Mouse (Mus musculus) spleen, postnatal 14 days (tissue): Measurements from ENCODE around the gene Mcu.

ENCODE experiments used
- DNase-seq, 2 experiments: peaks; one replicate each; pipeline ENCODE4 v3.0.0; 2021 to 2022; ENCODE audit warnings: low spot score in 2 of 2

Mcu gene

GRCm38 (mm10) chr10:59538063-59538462 lies 78.4 kb downstream of the Mcu start:
- no peak for DNase-seq

- no peak for DNase-seq
Observed at GRCm38 (mm10) chr10:59537579-59537978, 78.9 kb downstream of the Mcu start.

DNA sequence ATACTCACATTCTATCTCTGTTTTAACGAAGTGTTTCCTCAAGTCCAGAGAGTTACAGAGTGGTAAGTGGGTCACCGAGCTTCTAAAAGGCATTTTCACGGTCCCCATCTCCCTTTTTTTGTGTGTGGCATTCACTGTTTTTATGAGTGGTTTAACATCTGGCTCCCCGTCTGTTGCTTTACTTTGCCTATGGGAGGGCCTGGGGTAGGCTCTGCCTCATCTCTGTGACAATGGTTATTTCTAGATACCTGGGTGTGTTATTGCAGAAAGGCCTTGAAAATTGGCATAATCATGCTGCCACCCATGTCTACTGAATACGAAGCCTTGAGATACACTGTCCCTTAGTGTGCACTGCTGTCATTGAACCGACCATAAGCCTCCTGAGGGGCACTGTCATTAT lies 84.2 kb downstream of the Mcu start:
- DNase-seq: no peak

DNA sequence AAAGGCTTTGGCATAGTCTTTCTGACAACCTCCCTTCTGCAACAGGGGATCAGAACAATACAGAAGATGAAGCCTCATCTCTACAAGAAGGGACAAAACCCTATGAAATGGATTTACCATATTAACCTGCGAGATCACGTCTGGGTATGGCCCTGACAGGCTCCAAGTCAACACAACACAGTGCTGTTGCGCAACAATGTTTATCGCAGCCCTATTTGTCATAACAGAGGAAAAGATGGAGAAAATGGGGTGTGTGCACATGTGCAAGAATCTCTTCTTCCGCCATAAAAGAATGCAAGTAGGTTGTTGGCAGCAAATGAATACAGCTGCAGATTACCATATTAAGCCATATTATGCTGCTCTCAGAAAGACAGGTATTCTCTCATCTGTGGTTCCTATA lies 88.7 kb downstream of the Mcu start:
- DNase-seq: no peak

DNA sequence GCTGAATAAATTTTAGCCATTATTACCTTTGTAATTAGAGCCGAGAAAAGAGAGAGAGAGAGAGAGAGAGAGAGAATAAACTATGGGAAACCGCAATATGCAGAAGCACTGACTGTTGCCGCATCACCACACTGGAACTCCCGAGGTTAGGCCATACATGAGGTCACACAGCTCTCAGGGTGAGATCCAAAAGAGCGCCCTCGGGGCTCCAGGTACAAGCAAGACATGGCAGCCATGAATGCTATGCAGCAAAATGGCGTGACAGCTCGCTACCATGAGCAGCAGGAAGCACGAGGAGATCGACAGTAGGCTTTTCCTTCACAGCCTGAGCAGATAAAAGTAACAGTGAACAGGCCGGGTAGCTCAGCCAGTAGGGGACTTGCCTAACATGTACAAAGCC lies 89.2 kb downstream of the Mcu start:
- DNase-seq: no peak

DNA sequence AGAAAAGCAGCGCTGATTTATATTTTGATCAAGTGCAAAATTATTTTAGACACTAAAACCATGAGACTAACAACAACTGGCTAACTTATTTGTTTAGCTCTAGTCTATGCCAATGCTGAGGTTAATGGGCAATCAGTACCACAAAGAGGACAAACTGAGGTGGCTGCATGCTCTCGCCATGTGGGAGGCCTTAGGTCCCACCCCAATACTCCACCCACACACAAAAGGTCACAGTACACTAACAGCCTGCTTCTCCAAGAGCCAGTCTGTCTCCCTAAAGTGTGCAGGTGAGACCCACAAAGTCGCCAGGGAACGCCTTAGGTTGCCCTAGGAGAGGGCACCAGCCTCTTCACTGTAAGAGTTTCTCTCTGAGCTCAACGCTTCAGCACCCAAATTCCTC lies 91.8 kb downstream of the Mcu start:
- no peak for DNase-seq

- DNase-seq: no peak
Observed at GRCm38 (mm10) chr10:59523826-59524331, 92.6 kb downstream of the Mcu start.

GRCm38 (mm10) chr10:59520701-59521100 lies 95.8 kb downstream of the Mcu start:
- DNase-seq: no peak

DNA sequence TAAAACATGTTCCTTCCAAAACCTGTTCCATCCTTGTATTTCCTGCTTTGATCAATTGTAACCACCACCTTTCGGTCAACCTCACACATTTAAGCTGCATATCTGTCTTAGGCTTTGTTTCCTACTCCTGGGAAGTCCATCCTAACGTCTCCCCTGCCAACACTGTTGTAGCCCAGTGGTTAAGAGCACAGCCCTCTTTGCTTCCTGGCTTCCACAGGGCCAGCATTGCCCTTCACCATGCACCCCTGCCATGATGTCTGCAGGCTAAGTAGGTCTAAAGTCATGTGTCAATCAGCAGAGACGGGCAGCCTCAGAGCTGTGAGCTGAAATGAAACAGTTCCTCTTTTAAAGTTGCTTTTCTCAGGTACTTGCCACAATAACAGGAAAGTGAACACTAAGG lies 97.1 kb downstream of the Mcu start:
- no peak for DNase-seq

DNA sequence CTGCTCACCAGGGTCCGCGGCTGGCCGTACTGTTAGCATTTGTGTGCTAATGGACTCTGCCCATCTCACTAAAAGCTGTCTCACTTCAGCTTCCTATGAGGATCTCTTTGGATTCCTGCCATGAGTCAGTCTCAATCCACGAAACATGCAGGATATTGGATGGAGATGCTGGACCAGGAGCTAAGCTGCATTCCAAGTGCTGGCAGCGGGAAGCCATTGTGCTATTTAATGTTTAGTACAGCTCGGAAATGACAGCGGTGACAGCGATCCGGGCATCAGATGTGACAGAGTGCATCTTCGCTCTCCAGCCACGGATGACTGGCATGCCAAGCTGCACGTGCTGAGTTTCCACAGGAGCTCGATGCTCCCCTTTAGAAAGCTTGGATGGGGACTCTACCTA lies 99.3 kb downstream of the Mcu start:
- no peak for DNase-seq

GRCm38 (mm10) chr10:59514739-59515464 lies 101.6 kb downstream of the Mcu start:
- no peak for DNase-seq

GRCm38 (mm10) chr10:59512173-59512572 lies 104.3 kb downstream of the Mcu start:
- no peak for DNase-seq

GRCm38 (mm10) chr10:59511427-59511963 lies 105.0 kb downstream of the Mcu start:
- no peak for DNase-seq

GRCm38 (mm10) chr10:59510713-59511426 lies 105.6 kb downstream of the Mcu start:
- no peak for DNase-seq

- no peak for DNase-seq
Observed at GRCm38 (mm10) chr10:59509197-59509596, 107.3 kb downstream of the Mcu start.

DNA sequence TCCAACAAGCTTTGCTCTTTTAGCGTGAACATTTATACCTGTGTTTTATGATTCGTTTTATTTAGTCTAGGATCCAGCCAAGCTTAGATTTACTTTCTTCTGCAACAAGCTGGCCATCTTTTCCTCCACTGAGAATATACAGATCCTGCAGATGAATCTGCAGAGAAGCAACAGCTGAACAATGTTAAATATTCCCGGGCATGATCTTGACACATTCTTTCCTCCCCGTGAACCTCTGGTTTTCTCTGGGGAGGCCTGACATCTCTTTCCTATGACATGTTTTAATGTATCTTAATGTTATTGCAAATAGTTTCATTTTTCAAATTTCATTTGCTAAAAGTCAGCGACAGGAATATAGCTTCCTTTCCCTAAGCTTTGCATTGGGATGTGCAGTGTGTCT lies 109.8 kb downstream of the Mcu start:
- DNase-seq: no peak

DNA sequence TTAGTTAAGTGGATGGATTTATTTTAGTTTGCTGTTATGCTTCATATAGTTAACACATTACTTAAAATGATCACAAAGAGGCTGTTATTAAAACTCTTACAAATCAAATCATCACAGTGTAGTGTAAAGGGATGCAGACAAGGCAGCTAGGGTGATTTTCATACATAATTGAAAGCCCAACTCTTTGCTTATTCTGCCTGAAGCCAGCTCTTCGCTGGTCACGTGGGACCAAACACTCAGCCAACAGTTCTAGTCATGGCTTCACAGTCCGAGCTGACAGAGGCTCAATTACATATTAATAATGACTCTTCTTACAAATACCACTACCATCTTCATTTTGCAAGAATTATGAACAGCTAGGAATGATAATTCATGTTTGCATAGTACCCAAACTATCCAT lies 112.2 kb downstream of the Mcu start:
- DNase-seq: no peak

GRCm38 (mm10) chr10:59503433-59504210 lies 112.9 kb downstream of the Mcu start:
- no peak for DNase-seq

GRCm38 (mm10) chr10:59502381-59502780 lies 114.1 kb downstream of the Mcu start:
- no peak for DNase-seq

- no peak for DNase-seq
Observed at GRCm38 (mm10) chr10:59501761-59502160, 114.7 kb downstream of the Mcu start.

DNA sequence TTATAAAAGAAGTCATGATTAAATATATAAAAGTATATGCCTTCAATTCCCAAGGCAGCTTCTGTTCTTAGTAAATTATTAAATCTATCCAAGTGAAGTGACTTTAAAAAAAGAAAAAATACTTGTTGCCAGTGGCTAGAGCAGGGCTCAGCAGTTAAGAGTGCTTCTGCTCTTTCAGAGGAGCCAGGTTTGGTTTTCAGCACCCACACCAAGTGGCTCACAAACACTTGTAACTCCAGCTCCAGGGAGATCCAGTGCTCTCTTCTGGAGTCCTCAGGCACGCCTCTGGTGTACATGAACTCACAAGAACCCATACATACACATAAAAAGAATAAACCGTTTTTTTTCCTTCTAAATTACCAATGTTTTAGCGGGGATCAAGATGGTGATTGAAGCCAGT lies 116.3 kb downstream of the Mcu start:
- no peak for DNase-seq

DNA sequence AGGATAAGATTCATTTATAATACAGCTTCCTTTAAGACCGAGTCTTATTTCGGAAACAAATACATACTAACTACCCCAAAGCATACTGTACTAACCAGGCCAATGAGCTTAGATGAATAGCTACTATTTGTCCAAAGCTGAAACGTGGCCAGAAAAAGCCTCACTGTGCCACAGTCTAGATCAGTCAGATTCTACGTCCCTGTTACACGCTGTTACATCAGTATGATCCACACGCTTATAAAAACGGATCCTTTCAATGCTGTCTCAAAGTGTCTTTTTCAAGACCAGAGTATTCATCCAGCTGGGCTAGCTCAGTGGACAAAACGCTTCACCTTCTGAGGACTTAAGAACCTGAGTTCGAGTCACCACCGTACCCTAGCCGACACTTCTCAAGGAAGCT lies 119.5 kb downstream of the Mcu start:
- no peak for DNase-seq
